Mouse (Mus musculus): ENCODE measurements around the gene Slc25a47. TPM values are rescaled to one million over a fixed set of nuclear protein-coding genes. Genes with fewer than 3 reads are reported as not detected.

Slc25a47 gene
- polyA plus RNA-seq, 1 experiment, result 26.1 TPM

- 92% methylated on average over 6 of the region's 6 CpGs for WGBS
- Histone ChIP-seq H3K4me3 (ENCODE audit: control insufficient read depth, insufficient read depth, low read length) (no peak overlapping the region), H3K36me3 (ENCODE audit: control insufficient read depth, insufficient read depth, low read length) (no peaks in the 10 kb centered on the region), H3K27ac (ENCODE audit: control insufficient read depth, insufficient read depth, low read length) (no peak overlapping the region), H3K27me3 (ENCODE audit: control insufficient read depth, insufficient read depth, low read length) (no peaks in the 10 kb centered on the region), H3K4me1 (replicated peaks; ENCODE audit: control insufficient read depth, insufficient read depth, low read length) (peaks cover 8% of the 10 kb centered on the region)
- TF ChIP-seq CTCF (IDR thresholded peaks at IDR 0.05; ENCODE audit: borderline replicate concordance, control insufficient read depth, extremely low read depth, insufficient read depth, low read length, poor library complexity) (no peak), POLR2A (IDR thresholded peaks at IDR 0.05; ENCODE audit: control insufficient read depth, extremely low read depth, insufficient read depth, low read length, poor library complexity) (no peak)
- DNase-seq, result no peak
Measured at GRCm38 (mm10) chr12:108830358-108830757, 5.5 kb upstream of the Slc25a47 start.

- no peak for DNase-seq
- H3K36me3 ChIP-seq (ENCODE audit: control insufficient read depth, insufficient read depth, low read length), result no peaks in the 10 kb centered on the region
- no peak overlapping the region for H3K27ac ChIP-seq (ENCODE audit: control insufficient read depth, insufficient read depth, low read length)
- no peak overlapping the region for H3K4me3 ChIP-seq (ENCODE audit: control insufficient read depth, insufficient read depth, low read length)
- 62% methylated on average over 9 of the region's 9 CpGs for WGBS
- H3K4me1 ChIP-seq (replicated peaks; ENCODE audit: control insufficient read depth, insufficient read depth, low read length), result peaks cover 17% of the 10 kb centered on the region
- no peaks in the 10 kb centered on the region for H3K27me3 ChIP-seq (ENCODE audit: control insufficient read depth, insufficient read depth, low read length)
- TF ChIP-seq POLR2A (IDR thresholded peaks at IDR 0.05; ENCODE audit: control insufficient read depth, extremely low read depth, insufficient read depth, low read length, poor library complexity) (no peak), CTCF (IDR thresholded peaks at IDR 0.05; ENCODE audit: borderline replicate concordance, control insufficient read depth, extremely low read depth, insufficient read depth, low read length, poor library complexity) (no peak)
Measured at GRCm38 (mm10) chr12:108831966-108832643, 3.7 kb upstream of the Slc25a47 start.

- H3K4me3 ChIP-seq (ENCODE audit: control insufficient read depth, insufficient read depth, low read length), result no peak overlapping the region
- DNase-seq, result no peak
- no peaks in the 10 kb centered on the region for H3K27me3 ChIP-seq (ENCODE audit: control insufficient read depth, insufficient read depth, low read length)
- no peak overlapping the region for H3K27ac ChIP-seq (ENCODE audit: control insufficient read depth, insufficient read depth, low read length)
- peaks cover 24% of the 10 kb centered on the region for H3K4me1 ChIP-seq (replicated peaks; ENCODE audit: control insufficient read depth, insufficient read depth, low read length)
- TF ChIP-seq CTCF (IDR thresholded peaks at IDR 0.05; ENCODE audit: borderline replicate concordance, control insufficient read depth, extremely low read depth, insufficient read depth, low read length, poor library complexity) (no peak), POLR2A (IDR thresholded peaks at IDR 0.05; ENCODE audit: control insufficient read depth, extremely low read depth, insufficient read depth, low read length, poor library complexity) (no peak)
- H3K36me3 ChIP-seq (ENCODE audit: control insufficient read depth, insufficient read depth, low read length), result no peaks in the 10 kb centered on the region
- WGBS, result 94% methylated on average over 8 of the region's 8 CpGs
Measured at GRCm38 (mm10) chr12:108832851-108833250, 3.0 kb upstream of the Slc25a47 start.

GRCm38 (mm10) chr12:108833408-108833807 is 2.4 kb upstream of the Slc25a47 start:
- Histone ChIP-seq H3K27ac (ENCODE audit: control insufficient read depth, insufficient read depth, low read length) (no peak overlapping the region), H3K4me3 (ENCODE audit: control insufficient read depth, insufficient read depth, low read length) (no peak overlapping the region), H3K4me1 (replicated peaks; ENCODE audit: control insufficient read depth, insufficient read depth, low read length) (peaks cover 25% of the 10 kb centered on the region), H3K27me3 (ENCODE audit: control insufficient read depth, insufficient read depth, low read length) (no peaks in the 10 kb centered on the region), H3K36me3 (ENCODE audit: control insufficient read depth, insufficient read depth, low read length) (no peaks in the 10 kb centered on the region)
- DNase-seq, result no peak
- WGBS, result 84% methylated on average over 3 of the region's 3 CpGs
- TF ChIP-seq POLR2A (IDR thresholded peaks at IDR 0.05; ENCODE audit: control insufficient read depth, extremely low read depth, insufficient read depth, low read length, poor library complexity), result no peak

GRCm38 (mm10) chr12:108834337-108834736 is 1.5 kb upstream of the Slc25a47 start:
- WGBS, result 87% methylated on average over 3 of the region's 3 CpGs
- H3K4me1 ChIP-seq (replicated peaks; ENCODE audit: control insufficient read depth, insufficient read depth, low read length), result peaks cover 25% of the 10 kb centered on the region
- no peak for TF ChIP-seq CTCF (IDR thresholded peaks at IDR 0.05; ENCODE audit: borderline replicate concordance, control insufficient read depth, extremely low read depth, insufficient read depth, low read length, poor library complexity)

GRCm38 (mm10) chr12:108834786-108835185 is 1.1 kb upstream of the Slc25a47 start:
- 81% methylated on average over 5 of the region's 5 CpGs for WGBS
- peaks cover 25% of the 10 kb centered on the region for H3K4me1 ChIP-seq (replicated peaks; ENCODE audit: control insufficient read depth, insufficient read depth, low read length)
- no peak overlapping the region for H3K27ac ChIP-seq (ENCODE audit: control insufficient read depth, insufficient read depth, low read length)
- H3K27me3 ChIP-seq (ENCODE audit: control insufficient read depth, insufficient read depth, low read length), result no peaks in the 10 kb centered on the region
- no peaks in the 10 kb centered on the region for H3K36me3 ChIP-seq (ENCODE audit: control insufficient read depth, insufficient read depth, low read length)
- DNase-seq, result no peak
- TF ChIP-seq POLR2A (IDR thresholded peaks at IDR 0.05; ENCODE audit: control insufficient read depth, extremely low read depth, insufficient read depth, low read length, poor library complexity) (no peak), CTCF (IDR thresholded peaks at IDR 0.05; ENCODE audit: borderline replicate concordance, control insufficient read depth, extremely low read depth, insufficient read depth, low read length, poor library complexity) (no peak)
- H3K4me3 ChIP-seq (ENCODE audit: control insufficient read depth, insufficient read depth, low read length), result peak overlapping the region; percentile 76; the same call in 1 of the 2 replicates

More at GRCm38 (mm10) chr12:108834337-108834736, 1.5 kb upstream of the Slc25a47 start:
- Histone ChIP-seq H3K36me3 (ENCODE audit: control insufficient read depth, insufficient read depth, low read length) (no peaks in the 10 kb centered on the region), H3K27me3 (ENCODE audit: control insufficient read depth, insufficient read depth, low read length) (no peaks in the 10 kb centered on the region), H3K4me3 (ENCODE audit: control insufficient read depth, insufficient read depth, low read length) (no peak overlapping the region), H3K27ac (ENCODE audit: control insufficient read depth, insufficient read depth, low read length) (no peak overlapping the region)
- no peak for DNase-seq

All from thymus, adult 2 months (tissue).